Mouse (Mus musculus): ENCODE measurements at regions not wholly inside any gene's neighbourhood (a gene's known extent, or its start where the extent isn't known, plus 50 kb on each side); places are given as distances from the start of the nearest gene placed in this dataset.

DNA sequence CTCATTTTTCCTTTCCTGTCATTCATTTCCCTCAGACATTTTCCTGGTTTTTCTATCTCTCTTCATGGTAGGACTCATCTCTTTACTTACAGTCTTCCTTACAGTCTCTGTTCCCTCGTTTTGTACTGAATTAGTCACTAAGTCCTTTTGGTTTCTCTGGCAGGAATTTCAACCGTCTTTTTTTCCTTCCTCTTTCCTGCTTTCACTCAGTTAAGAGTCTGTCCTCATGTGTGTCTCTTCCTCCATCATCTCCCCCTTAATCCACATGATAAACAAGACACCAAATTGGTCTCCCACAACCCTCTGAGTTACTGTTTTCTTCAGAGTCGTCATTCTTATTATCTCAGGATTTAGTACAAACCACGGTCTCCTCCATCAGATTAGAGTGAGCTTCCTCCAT is 131.2 kb downstream of the Gm5426 start:
- TF ChIP-seq EP300 (IDR thresholded peaks at IDR 0.05; ENCODE audit: insufficient read depth, low read depth, low read length) (no peak), CTCF (IDR thresholded peaks at IDR 0.05) (no peak)

All from heart, adult 2 months (tissue).